Mouse (Mus musculus) kidney, embryonic 14.5 days (tissue): ENCODE results near the gene S100a3. TPM values are rescaled to one million over a fixed set of nuclear protein-coding genes. Genes with fewer than 3 reads are reported as not detected.

Experiments used
- ATAC-seq: fragments of 200-750 bp; cut with Nextera tagmentation; 2 replicates; pipeline ENCODE4 v1.8.0; 2017; ENCODE audit warnings: moderate number of reproducible peaks, mild to moderate bottlenecking, moderate TSS enrichment, moderate library complexity; ENCODE audit not compliant: low FRiP score, low TSS enrichment
- H3K27ac ChIP-seq: fragments of 300-500 bp; sonication (generic); 2 replicates; pipeline ENCODE4 v1.5.1; 2014; ENCODE audit warnings: low read depth, mild to moderate bottlenecking, low read length, moderate library complexity, mixed read lengths
- H3K27me3 ChIP-seq: fragments of 300-500 bp; sonication (generic); 2 replicates; pipeline ENCODE4 v1.6.1; 2014; ENCODE audit warnings: mild to moderate bottlenecking, low read length; ENCODE audit not compliant: control insufficient read depth, insufficient read depth
- H3K36me3 ChIP-seq: fragments of 300-500 bp; sonication (generic); 2 replicates; pipeline ENCODE4 v1.6.1; 2014; ENCODE audit warnings: low read length, mixed read lengths; ENCODE audit not compliant: control insufficient read depth, insufficient read depth
- H3K4me1 ChIP-seq: fragments of 300-500 bp; sonication (generic); 2 replicates; pipeline ENCODE4 v1.6.1; 2014; ENCODE audit warnings: low read length, mixed read lengths; ENCODE audit not compliant: control insufficient read depth, insufficient read depth
- H3K4me2 ChIP-seq: fragments of 300-500 bp; sonication (generic); replicated peaks from 2 replicates; pipeline ENCODE4 v1.6.1; 2014; ENCODE audit warnings: low read depth, mild to moderate bottlenecking, low read length
- H3K4me3 ChIP-seq: fragments of 300-500 bp; sonication (generic); 2 replicates; pipeline ENCODE4 v1.5.1; 2014; ENCODE audit warnings: mild to moderate bottlenecking, low read length
- H3K9ac ChIP-seq: fragments of 300-500 bp; sonication (generic); 2 replicates; pipeline ENCODE4 v1.6.1; 2014; ENCODE audit warnings: low read depth, mild to moderate bottlenecking, low read length, moderate library complexity
- H3K9me3 ChIP-seq: fragments of 300-500 bp; sonication (generic); 2 replicates; pipeline ENCODE4 v1.6.1; 2016; ENCODE audit warnings: low read length; ENCODE audit not compliant: control insufficient read depth
- WGBS: fragments of 180-500 bp; shearing (Covaris S2); extraction: QIAGEN DNeasy Blood & Tissue Kit; methylation state at CpG from one replicate; pipeline ENCODE4 v1.1.7; 2014; 5-methylcytosine and 5-hydroxymethylcytosine counted together
- polyA plus RNA-seq: library from polyadenylated mRNA; unstranded; fragments of >200 nt; fragmentation: Nextera tagmentation; extraction: Ambion mirVana; gene quantifications from 2 replicates; pipeline ENCODE4 v1.2.1, GENCODE M21; 2014

The S100a3 gene
- polyA plus RNA-seq, 1 experiment from 2014 or later, result not detected

DNA sequence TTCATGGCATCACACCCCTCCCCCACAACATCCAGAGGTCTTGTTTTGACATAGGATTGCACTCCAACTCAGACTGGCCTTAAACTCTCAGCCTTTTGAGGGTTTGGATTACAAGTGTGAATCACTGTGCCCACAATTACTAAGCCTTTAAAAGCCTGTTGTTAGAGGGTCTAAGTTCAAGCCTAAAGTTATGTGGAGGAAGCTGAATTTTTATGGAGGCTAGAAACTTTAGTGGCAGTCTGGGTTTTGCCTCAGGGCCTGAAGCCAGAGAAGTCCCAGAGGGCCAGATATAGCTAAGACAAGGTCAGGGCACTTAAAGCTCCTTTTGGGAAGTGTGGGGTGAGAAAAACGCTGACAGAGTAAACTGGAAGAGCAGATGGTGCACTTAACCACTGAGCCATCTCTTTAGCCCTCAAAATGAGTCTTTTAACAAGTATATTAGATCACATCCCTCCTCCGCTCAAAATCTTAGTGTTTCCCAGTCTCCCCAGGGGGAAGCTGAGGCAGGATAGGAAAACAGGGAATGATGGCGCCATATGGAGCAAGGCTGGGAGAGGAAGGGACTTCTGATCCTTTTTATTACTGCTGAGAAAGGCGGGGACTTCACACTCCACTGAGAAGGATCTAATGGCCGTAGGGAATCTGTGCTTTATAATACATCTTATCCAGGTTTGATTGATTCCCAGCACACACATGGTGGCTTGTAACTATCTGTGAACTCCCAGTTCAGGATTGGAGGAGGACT, 10.5 kb upstream of the S100a3 start:
- no peak overlapping the region for H3K4me2 ChIP-seq
- no peaks in the 10 kb centered on the region for H3K4me1 ChIP-seq
- no peaks in the 10 kb centered on the region for H3K36me3 ChIP-seq
- H3K9ac ChIP-seq, result no peak overlapping the region
- H3K9me3 ChIP-seq, result no peaks in the 10 kb centered on the region
- ATAC-seq, result no peak; the same call in 1 of the 2 replicates
- WGBS, result 20% methylated on average over 5 of the region's 5 CpGs
- no peak overlapping the region for H3K4me3 ChIP-seq
- no peak overlapping the region for H3K27ac ChIP-seq
- no peaks in the 10 kb centered on the region for H3K27me3 ChIP-seq

DNA sequence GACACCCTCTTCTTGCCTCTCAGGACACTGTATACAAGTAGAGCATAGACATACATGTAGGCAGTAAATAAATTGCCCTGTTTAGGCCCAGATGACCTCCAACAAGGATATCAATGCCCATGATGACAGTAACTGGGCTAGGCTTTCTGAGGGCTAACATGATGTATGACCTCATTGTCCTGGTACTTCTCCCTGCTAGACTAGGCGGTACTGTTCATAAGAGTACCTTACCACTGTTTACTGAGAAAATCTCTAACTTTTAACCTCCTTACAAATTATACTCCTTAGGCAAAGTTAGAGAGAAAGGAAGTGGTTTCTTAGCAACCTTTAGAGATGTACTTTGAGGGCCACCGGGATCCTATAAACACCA, 10.0 kb upstream of the S100a3 start:
- no peak for ATAC-seq
- Histone ChIP-seq H3K27me3 (no peaks in the 10 kb centered on the region), H3K36me3 (no peaks in the 10 kb centered on the region), H3K4me1 (no peaks in the 10 kb centered on the region), H3K4me2 (no peak overlapping the region), H3K4me3 (no peak overlapping the region), H3K9me3 (no peaks in the 10 kb centered on the region), H3K27ac (no peak overlapping the region), H3K9ac (no peak overlapping the region)
- 78% methylated on average over 2 of the region's 2 CpGs for whole genome bisulfite sequencing

DNA sequence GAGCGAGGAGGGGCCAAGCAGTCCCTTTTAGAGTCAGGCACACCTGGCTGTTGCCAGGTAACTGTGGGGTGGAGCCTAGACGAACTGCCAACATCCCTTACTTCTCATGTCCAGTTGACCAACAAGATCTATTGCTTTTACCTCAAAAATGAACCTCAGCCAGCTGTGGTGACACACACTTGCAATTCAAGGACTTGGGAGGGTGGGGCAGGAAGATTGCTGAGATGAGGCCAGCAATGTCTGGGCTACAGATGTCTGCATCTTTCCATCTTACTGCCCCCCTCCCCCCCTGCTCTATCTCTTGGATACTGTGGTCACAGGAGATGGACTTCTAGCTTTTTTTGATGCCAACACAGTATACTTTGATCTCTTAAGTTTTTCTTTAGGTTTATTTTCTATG, 8.1 kb upstream of the S100a3 start:
- no peak overlapping the region for H3K4me3 ChIP-seq
- H3K4me1 ChIP-seq, result no peaks in the 10 kb centered on the region
- H3K27me3 ChIP-seq, result no peaks in the 10 kb centered on the region
- no peaks in the 10 kb centered on the region for H3K36me3 ChIP-seq
- H3K9me3 ChIP-seq, result no peaks in the 10 kb centered on the region
- 86% methylated on average over 2 of the region's 2 CpGs for WGBS
- no peak overlapping the region for H3K4me2 ChIP-seq
- H3K9ac ChIP-seq, result no peak overlapping the region
- no peak overlapping the region for H3K27ac ChIP-seq
- ATAC-seq, result no peak

DNA sequence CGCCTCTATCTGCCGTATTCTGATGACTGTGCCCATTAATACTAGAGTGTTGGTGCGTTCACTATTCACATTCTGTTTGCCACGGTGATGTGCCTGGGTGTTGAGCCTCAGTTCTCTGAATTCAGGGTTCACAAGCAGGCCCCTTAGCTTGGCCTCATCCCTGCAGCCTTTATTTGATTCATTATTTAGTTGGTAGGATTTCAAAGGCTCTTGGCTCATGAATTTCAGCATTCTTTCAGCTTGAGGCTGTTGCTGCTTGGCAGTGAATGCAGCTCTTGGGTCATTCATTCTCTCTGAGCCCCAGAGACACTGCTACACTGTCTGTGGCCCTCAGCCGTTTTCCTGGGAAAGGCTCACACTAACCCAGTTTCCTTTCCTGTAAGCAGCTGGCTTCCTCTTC, 4.4 kb upstream of the S100a3 start:
- no peak for ATAC-seq

DNA sequence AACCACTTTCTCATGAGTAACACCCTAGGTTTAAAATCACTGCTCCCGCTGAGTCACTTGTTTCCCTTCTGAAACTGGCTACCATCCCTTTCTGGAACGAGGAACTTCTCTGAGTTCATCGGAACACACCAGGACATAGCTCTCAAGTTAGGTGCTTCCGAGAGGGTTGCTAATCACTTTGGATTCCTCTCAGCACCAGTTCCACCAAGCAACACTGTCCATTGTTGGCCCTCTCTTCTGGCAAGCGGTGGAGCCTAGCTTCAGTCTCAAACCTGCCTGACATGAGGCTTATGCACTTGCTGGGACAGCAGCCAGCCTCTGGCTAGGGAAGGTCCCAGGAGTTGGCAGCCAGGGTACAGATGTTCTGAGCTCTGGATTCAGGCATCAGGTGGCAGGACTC, 14.3 kb downstream of the S100a3 start:
- no peak for ATAC-seq
- no peak overlapping the region for H3K9ac ChIP-seq
- H3K4me1 ChIP-seq, result no peaks in the 10 kb centered on the region
- no peaks in the 10 kb centered on the region for H3K9me3 ChIP-seq
- no peaks in the 10 kb centered on the region for H3K27me3 ChIP-seq
- 87% methylated on average over 5 of the region's 5 CpGs for WGBS
- H3K27ac ChIP-seq, result no peak overlapping the region
- H3K36me3 ChIP-seq, result no peaks in the 10 kb centered on the region
- no peak overlapping the region for H3K4me3 ChIP-seq
- no peak overlapping the region for H3K4me2 ChIP-seq

More for the DNA sequence above, 4.4 kb upstream of the S100a3 start:
- H3K4me2 ChIP-seq, result no peak overlapping the region
- H3K36me3 ChIP-seq, result no peaks in the 10 kb centered on the region
- 76% methylated on average over 5 of the region's 5 CpGs for WGBS
- no peak overlapping the region for H3K27ac ChIP-seq
- no peak overlapping the region for H3K4me3 ChIP-seq
- no peaks in the 10 kb centered on the region for H3K27me3 ChIP-seq
- H3K9me3 ChIP-seq, result no peaks in the 10 kb centered on the region
- H3K9ac ChIP-seq, result no peak overlapping the region
- no peaks in the 10 kb centered on the region for H3K4me1 ChIP-seq

DNA sequence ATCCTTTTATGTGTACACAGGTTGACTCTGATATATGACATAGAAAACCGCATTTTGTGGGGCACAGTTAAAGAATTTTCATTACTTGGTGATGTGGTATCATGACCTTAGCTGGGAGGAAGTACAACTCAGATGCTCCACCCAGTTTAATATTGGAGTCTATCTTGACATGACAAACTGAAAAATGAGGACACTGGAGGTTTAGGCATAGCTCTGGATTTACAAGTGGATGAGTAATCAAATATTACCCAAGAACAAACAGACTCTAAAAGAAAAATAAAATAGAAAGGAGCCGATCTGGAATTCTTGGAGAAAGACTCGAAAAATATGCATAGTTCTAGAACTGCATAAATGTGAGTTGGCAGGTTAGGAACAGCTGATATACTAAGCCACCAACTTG, 14.9 kb downstream of the S100a3 start:
- no peak overlapping the region for H3K27ac ChIP-seq
- no peak for ATAC-seq
- H3K4me1 ChIP-seq, result no peaks in the 10 kb centered on the region
- H3K27me3 ChIP-seq, result no peaks in the 10 kb centered on the region
- no peak overlapping the region for H3K4me2 ChIP-seq
- no peak overlapping the region for H3K9ac ChIP-seq
- H3K4me3 ChIP-seq, result no peak overlapping the region
- H3K36me3 ChIP-seq, result no peaks in the 10 kb centered on the region
- H3K9me3 ChIP-seq, result no peaks in the 10 kb centered on the region
- 76% methylated on average over 3 of the region's 3 CpGs for WGBS

DNA sequence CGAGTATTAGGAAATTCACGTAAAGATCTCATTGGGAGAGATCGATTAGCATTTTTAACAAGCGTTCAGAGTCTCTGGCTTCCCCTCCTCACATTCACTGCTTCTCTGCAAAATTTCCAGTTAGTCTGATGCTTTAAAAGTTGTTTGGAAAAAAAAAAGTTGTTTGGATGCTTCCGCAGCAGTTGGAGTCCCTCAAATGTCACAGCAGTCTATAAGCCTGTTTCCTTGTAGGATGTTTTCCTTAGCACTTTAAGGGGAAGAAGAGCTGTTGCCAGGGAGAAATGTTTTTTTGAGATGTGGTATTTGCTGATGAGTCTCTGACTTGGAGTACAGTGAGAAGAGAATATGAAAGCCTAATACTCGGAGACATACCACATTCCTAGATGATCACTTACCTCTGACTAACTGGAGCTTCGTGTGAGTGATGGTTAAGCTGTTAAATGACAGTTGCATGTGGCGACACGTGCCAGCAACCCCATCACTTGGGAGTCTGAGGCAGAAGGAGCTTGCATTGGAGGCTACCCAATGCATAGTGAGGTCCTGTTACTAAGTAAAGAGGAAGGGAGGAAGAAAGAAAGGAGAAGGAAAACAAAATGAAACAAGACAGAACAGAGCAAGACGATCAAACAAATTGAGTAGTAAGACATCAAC, 16.1 kb downstream of the S100a3 start:
- Histone ChIP-seq H3K4me2 (no peak overlapping the region), H3K4me1 (no peaks in the 10 kb centered on the region), H3K9ac (no peak overlapping the region), H3K36me3 (no peaks in the 10 kb centered on the region), H3K27ac (no peak overlapping the region), H3K4me3 (no peak overlapping the region), H3K27me3 (no peaks in the 10 kb centered on the region), H3K9me3 (no peaks in the 10 kb centered on the region)
- 66% methylated on average over 10 of the region's 10 CpGs for WGBS
- ATAC-seq, result no peak

DNA sequence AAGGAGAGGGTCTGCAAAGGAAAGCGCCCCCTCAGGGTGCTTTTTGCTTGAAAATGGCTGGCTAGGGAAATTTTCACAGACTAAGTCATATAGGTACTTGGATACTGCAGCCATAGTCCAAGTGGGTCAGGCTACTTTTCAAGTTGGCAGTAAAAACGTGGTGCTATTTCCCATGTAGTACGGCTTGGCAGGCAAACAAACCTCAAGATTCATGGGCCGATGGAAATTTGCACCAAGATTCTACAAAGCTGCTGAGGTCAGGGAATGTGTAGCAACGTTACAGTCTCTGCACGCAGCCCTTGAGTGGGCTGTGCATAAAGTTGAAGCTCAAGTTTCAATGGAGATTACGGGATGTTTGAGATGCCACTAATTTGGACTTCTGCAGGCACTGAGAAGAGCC, 19.1 kb downstream of the S100a3 start:
- Histone ChIP-seq H3K4me2 (no peak overlapping the region), H3K27me3 (no peaks in the 10 kb centered on the region), H3K9me3 (no peaks in the 10 kb centered on the region), H3K36me3 (no peaks in the 10 kb centered on the region), H3K9ac (no peak overlapping the region), H3K4me3 (no peak overlapping the region), H3K27ac (no peak overlapping the region), H3K4me1 (no peaks in the 10 kb centered on the region)
- no peak for ATAC-seq
- WGBS, result 41% methylated on average over 7 of the region's 7 CpGs

DNA sequence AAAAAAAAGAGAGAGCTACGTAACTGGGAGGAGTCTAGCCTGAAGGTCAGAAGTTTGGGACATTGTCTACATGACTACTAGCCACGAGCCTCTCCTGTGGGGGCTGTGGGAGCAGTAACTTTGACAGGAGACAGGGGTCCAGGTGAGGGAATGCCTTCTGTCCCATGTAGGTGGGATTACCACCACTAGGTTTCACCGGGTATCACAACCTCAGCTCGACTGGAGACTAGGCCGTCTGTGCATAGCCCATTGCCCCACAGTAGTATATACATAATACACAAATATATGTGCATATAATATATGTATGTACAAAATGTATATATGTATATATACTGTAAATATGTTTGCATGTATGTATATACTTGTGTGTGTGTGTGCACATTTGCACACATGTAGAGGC, 20.8 kb downstream of the S100a3 start:
- Histone ChIP-seq H3K36me3 (no peaks in the 10 kb centered on the region), H3K27me3 (no peaks in the 10 kb centered on the region), H3K4me1 (no peaks in the 10 kb centered on the region), H3K9me3 (no peaks in the 10 kb centered on the region), H3K9ac (no peak overlapping the region), H3K4me3 (no peak overlapping the region), H3K4me2 (no peak overlapping the region), H3K27ac (no peak overlapping the region)
- WGBS, result 91% methylated on average over 5 of the region's 5 CpGs
- ATAC-seq, result no peak
